Mouse (Mus musculus) cerebellum, adult 9-11 months (tissue): ENCODE measurements around the gene Kat6b.

Experiments
- DNase-seq: peaks from one replicate; pipeline ENCODE4 v3.0.0; 2022

The Kat6b gene

GRCm38 (mm10) chr14:21719646-21720383 lies 238.6 kb downstream of the Kat6b start:
- no peak for DNase-seq

GRCm38 (mm10) chr14:21720430-21721205 lies 239.4 kb downstream of the Kat6b start:
- DNase-seq: no peak
